Mouse (Mus musculus) kidney, adult 8-10 months (tissue): ENCODE measurements around the gene Ptafr.
"Not testable (repeated sequence)": the region's sequence is repeated elsewhere in the genome, so short reads cannot be mapped to it uniquely, and the experiment has no call there.

Source experiments
- DNase-seq, 2 experiments: peaks; one replicate each; pipeline ENCODE4 v3.0.0; 2022

Gene Ptafr

GRCm38 (mm10) chr4:132563261-132563660, 606 bp upstream of the Ptafr start:
- no peak for DNase-seq

- DNase-seq: no peak
Measured at GRCm38 (mm10) chr4:132565089-132565747, 1.4 kb downstream of the Ptafr start.

- no peak for DNase-seq
Measured at GRCm38 (mm10) chr4:132567361-132567779, 3.5 kb downstream of the Ptafr start.

- DNase-seq: no peak
Measured at GRCm38 (mm10) chr4:132569115-132569514, 5.2 kb downstream of the Ptafr start.

GRCm38 (mm10) chr4:132571190-132571589, 7.3 kb downstream of the Ptafr start:
- DNase-seq: no peak

- no peak for DNase-seq
Measured at GRCm38 (mm10) chr4:132573327-132573726, 9.5 kb downstream of the Ptafr start.

- no peak for DNase-seq
Measured at GRCm38 (mm10) chr4:132574809-132575347, 11.0 kb downstream of the Ptafr start.

- DNase-seq: no peak
Measured at GRCm38 (mm10) chr4:132583781-132584180, 19.9 kb downstream of the Ptafr start.

- DNase-seq: no peak
Measured at GRCm38 (mm10) chr4:132584975-132585374, 21.1 kb downstream of the Ptafr start.

- DNase-seq: no peak
Measured at GRCm38 (mm10) chr4:132586282-132586681, 22.4 kb downstream of the Ptafr start.

GRCm38 (mm10) chr4:132588512-132588911, 24.6 kb downstream of the Ptafr start:
- DNase-seq: no peak

- no peak for DNase-seq
Measured at GRCm38 (mm10) chr4:132590642-132591041, 26.8 kb downstream of the Ptafr start.

- DNase-seq: no peak
Measured at GRCm38 (mm10) chr4:132592958-132593357, 29.1 kb downstream of the Ptafr start.

GRCm38 (mm10) chr4:132594191-132594590, 30.3 kb downstream of the Ptafr start:
- DNase-seq: no peak

GRCm38 (mm10) chr4:132598861-132599260, 35.0 kb downstream of the Ptafr start:
- DNase-seq: no peak

GRCm38 (mm10) chr4:132599764-132600163, 35.9 kb downstream of the Ptafr start:
- DNase-seq: no peak

GRCm38 (mm10) chr4:132600465-132600864, 36.6 kb downstream of the Ptafr start:
- DNase-seq: no peak

GRCm38 (mm10) chr4:132601242-132601641, 37.4 kb downstream of the Ptafr start:
- not testable (repeated sequence) for DNase-seq

- DNase-seq: no peak
Measured at GRCm38 (mm10) chr4:132603468-132603867, 39.6 kb downstream of the Ptafr start.

- DNase-seq: no peak
Measured at GRCm38 (mm10) chr4:132605816-132606215, 41.9 kb downstream of the Ptafr start.

GRCm38 (mm10) chr4:132608147-132608546, 44.3 kb downstream of the Ptafr start:
- no peak for DNase-seq

- no peak for DNase-seq
Measured at GRCm38 (mm10) chr4:132610301-132610984, 46.6 kb downstream of the Ptafr start.

- DNase-seq: no peak
Measured at GRCm38 (mm10) chr4:132611320-132611719, 47.5 kb downstream of the Ptafr start.

- no peak for DNase-seq
Measured at GRCm38 (mm10) chr4:132617873-132618272, 54.0 kb downstream of the Ptafr start.
